Mouse (Mus musculus) right cerebral cortex, postnatal 36 days (tissue): ENCODE results near the gene Tmem231.

Experiments used
- DNase-seq, 2 experiments: peaks; one replicate each; pipeline ENCODE4 v3.0.0; 2022; ENCODE audit warnings: low spot score in 2 of 2, mixed read lengths in 1 of 2

Gene Tmem231

DNA sequence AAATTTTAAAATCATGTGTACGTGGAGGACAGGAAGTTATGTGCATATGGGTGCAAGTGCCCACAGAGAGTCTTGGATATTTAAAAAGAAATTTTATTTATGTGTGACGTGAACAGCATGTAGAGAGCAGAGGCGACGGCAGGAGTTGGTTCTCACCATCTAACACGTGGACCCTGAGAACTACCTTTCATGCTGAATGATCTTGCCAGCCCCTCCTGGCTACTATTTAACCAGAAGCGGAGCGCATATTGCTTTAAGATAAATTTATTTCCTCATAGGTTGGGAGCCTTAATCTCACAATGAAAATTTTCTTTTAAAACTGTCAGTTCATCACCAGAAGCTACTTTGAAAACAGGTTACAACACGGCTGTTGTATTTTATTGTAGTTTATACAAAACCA lies 69.0 kb downstream of the Tmem231 start:
- no peak for DNase-seq

DNA sequence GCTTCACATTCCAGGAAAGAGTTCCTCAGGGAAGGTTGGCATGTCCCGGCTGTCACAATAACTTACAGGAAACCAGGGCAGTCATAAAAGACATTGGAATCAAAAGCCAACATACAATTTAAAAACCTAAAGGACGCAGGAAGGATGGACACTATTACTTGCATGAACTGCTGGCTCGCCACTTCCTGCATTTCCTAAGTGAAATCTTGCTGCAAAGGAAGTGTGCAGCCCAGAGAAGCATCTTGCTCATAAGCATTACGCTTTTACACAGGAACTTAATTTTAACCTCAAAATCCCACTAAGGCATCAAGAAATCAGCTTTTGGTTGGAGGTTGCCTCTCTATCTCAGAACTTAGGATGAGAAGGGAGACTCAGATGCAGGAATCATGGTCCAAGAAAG lies 70.4 kb downstream of the Tmem231 start:
- DNase-seq, result no peak
